Mouse (Mus musculus) liver, embryonic 14.5 days (tissue): ENCODE measurements around the gene Lrp5. TPM values are rescaled to one million over a fixed set of nuclear protein-coding genes. Genes with fewer than 3 reads are reported as not detected.
A peak's percentile ranks its signal among the peaks of the same experiment; 100 is the strongest.

ENCODE experiments used
- ATAC-seq: fragments of 200-750 bp; cut with Nextera tagmentation; 2 replicates; pipeline ENCODE4 v1.8.0; 2017; ENCODE audit warnings: moderate number of reproducible peaks, mild to moderate bottlenecking, moderate library complexity; ENCODE audit not compliant: insufficient read depth
- DNase-seq, 3 experiments: peaks; one replicate each; pipeline ENCODE4 v3.0.0-alpha.2; 2012 to 2013; ENCODE audit warnings: low read depth in 3 of 3, low spot score in 3 of 3
- H3K27ac ChIP-seq: fragments of 300-500 bp; sonication (generic); 2 replicates; pipeline ENCODE4 v1.5.1; 2014; ENCODE audit warnings: moderate library complexity, mild to moderate bottlenecking, control low read depth, inconsistent platforms
- H3K27me3 ChIP-seq: fragments of 300-500 bp; sonication (generic); 2 replicates; pipeline ENCODE4 v1.6.1; 2014; ENCODE audit warnings: mild to moderate bottlenecking, low read length, moderate library complexity; ENCODE audit not compliant: control insufficient read depth, insufficient read depth
- H3K36me3 ChIP-seq: fragments of 300-500 bp; sonication (generic); replicated peaks from 2 replicates; pipeline ENCODE4 v1.6.1; 2014; ENCODE audit warnings: low read depth; ENCODE audit not compliant: control insufficient read depth, insufficient read depth
- H3K4me1 ChIP-seq, 2 experiments: fragments of 200-500 bp in 1 of 2; fragments of 300-500 bp in 1 of 2; sonication (generic) in 1 of 2; replicated peaks; 2 replicates each; pipeline ENCODE4 v1.6.1; 2012 to 2014; ENCODE audit warnings: antibody characterized with exemption in 1 of 2, inconsistent platforms in 1 of 2, low read length in 1 of 2; ENCODE audit not compliant: control insufficient read depth in 2 of 2, insufficient read depth in 2 of 2
- H3K4me2 ChIP-seq: fragments of 300-500 bp; sonication (generic); 2 replicates; pipeline ENCODE4 v1.6.1; 2014; ENCODE audit warnings: low read depth, mild to moderate bottlenecking, control low read depth, moderate library complexity
- H3K4me3 ChIP-seq, 2 experiments: fragments of 200-500 bp in 1 of 2; fragments of 300-500 bp in 1 of 2; sonication (generic) in 1 of 2; 2 replicates each; pipeline ENCODE4 v1.5.1; 2012 to 2014; ENCODE audit warnings: low read depth in 2 of 2, low read length in 2 of 2, mild to moderate bottlenecking in 2 of 2, control low read depth in 1 of 2, inconsistent platforms in 1 of 2, moderate library complexity in 1 of 2; ENCODE audit not compliant: insufficient read depth in 1 of 2
- H3K9ac ChIP-seq: fragments of 300-500 bp; sonication (generic); replicated peaks from 2 replicates; pipeline ENCODE4 v1.6.1; 2014; ENCODE audit warnings: mild to moderate bottlenecking, control low read depth, moderate library complexity
- H3K9me3 ChIP-seq: fragments of 300-500 bp; sonication (generic); 2 replicates; pipeline ENCODE4 v1.6.1; 2016; ENCODE audit warnings: low read length, mixed read lengths; ENCODE audit not compliant: control insufficient read depth
- CTCF ChIP-seq: IDR thresholded peaks from 2 replicates; pipeline ENCODE4 v1.5.1; 2016; ENCODE audit warnings: antibody characterized with exemption, low read depth, control low read depth
- EP300 ChIP-seq: IDR thresholded peaks from 2 replicates; pipeline ENCODE4 v1.6.1; 2016; ENCODE audit warnings: antibody characterized with exemption, low read depth
- WGBS: fragments of 180-500 bp; shearing (Covaris S2); extraction: QIAGEN DNeasy Blood & Tissue Kit; methylation state at CpG from one replicate; pipeline ENCODE4 v1.1.7; 2014; ENCODE audit not compliant: insufficient replicate concordance; 5-methylcytosine and 5-hydroxymethylcytosine counted together
- polyA plus RNA-seq, 2 experiments: library from polyadenylated mRNA; depleted of rRNA in 1 of 2; stranded (reverse) in 1 of 2; unstranded in 1 of 2; fragments of >200 nt; fragmentation: Nextera tagmentation in 1 of 2; extraction: Ambion mirVana in 1 of 2; gene quantifications; 2 replicates each; pipeline versions ENCODE4 v1.2.1 to v1.2.3; 2012 to 2014

Lrp5 gene
- polyA plus RNA-seq, 2 experiments: 2.3 to 6.8 TPM

DNA sequence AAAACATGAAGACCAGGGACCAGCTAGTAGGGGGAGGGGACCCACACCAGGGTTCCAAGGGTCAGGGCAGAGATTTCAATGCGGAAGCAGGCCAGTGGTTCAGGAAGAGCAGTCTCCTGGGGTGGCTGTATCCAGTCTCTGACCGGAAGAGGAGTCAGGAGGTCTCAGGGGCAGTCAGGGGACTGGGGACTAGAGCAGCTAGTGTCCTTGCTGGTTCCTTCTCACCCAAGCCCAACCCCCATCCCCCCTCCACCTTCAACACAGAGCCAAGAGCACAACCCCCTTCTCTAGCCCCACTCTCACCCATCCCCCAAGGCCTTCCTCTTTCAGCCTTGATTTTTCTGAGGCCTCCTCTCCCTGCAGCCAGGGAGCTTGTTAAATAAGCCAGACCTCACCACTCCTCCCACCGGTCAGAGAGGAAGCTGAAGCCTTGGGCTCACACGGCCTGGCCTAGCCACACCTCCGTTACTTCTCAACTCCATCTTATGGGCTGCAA lies 1.4 kb upstream of the Lrp5 start:
- Histone ChIP-seq H3K4me1 (peaks cover 0 to 18% of the 10 kb centered on the region in 2 experiments; a peak in 2 of 4 replicates), H3K27me3 (peaks cover 10% of the 10 kb centered on the region), H3K27ac (no peak overlapping the region), H3K9ac (no peak overlapping the region), H3K4me2 (no peak overlapping the region), H3K9me3 (no peaks in the 10 kb centered on the region), H3K36me3 (no peaks in the 10 kb centered on the region), H3K4me3 (no peak overlapping the region)
- no peak for DNase-seq
- TF ChIP-seq EP300 (no peak), CTCF (peak; percentile 19; the same call in 1 of the 2 replicates)
- 20% methylated on average over 5 of the region's 5 CpGs for WGBS
- ATAC-seq: peak; percentile 66

DNA sequence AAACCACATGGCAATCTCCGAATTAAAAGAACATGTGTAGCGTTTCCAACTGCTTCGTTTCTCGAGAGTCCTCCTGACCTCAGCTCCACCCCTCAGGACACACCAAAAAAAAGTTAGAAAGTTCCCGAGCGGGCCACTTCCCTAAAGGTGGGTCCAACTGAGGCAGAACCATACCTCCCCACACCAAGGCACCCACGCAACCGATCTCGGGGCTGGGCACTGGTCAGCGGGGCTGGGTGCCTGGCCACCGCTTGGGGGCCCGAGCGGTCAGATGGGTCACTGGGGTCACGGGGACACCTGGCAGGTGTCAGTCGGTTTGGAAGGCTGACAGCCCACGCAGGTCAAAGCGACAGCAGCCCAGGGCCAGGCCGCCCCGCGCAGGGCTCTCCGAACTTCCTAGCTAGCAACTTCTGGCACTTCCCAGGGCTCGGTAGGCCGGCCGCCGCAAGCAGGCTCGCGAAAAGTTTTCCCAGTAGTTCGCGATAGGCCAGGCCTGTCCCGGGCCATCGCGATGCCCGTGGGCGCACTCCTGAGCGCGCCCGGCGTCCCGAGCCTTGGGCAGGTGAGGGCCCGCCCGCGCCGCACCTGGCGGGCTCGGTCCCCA lies 651 bp downstream of the Lrp5 start:
- TF ChIP-seq EP300 (no peak), CTCF (0 out of 2 replicates have a peak, but pooled peaks have one; percentile 2)
- Histone ChIP-seq H3K4me1 (peaks cover 0 to 20% of the 10 kb centered on the region in 2 experiments; a peak in 3 of 4 replicates), H3K36me3 (no peaks in the 10 kb centered on the region), H3K4me2 (peak overlapping the region; percentile 76), H3K9ac (peak overlapping the region; percentile 53), H3K27me3 (peaks cover 10% of the 10 kb centered on the region), H3K9me3 (no peaks in the 10 kb centered on the region), H3K4me3 (peak overlapping the region; percentile 27 to 66), H3K27ac (no peak overlapping the region)
- DNase-seq (no peak), ATAC-seq (no peak; the same call in 1 of the 2 replicates)
- under 1% methylated on average over 45 of the region's 45 CpGs for WGBS

DNA sequence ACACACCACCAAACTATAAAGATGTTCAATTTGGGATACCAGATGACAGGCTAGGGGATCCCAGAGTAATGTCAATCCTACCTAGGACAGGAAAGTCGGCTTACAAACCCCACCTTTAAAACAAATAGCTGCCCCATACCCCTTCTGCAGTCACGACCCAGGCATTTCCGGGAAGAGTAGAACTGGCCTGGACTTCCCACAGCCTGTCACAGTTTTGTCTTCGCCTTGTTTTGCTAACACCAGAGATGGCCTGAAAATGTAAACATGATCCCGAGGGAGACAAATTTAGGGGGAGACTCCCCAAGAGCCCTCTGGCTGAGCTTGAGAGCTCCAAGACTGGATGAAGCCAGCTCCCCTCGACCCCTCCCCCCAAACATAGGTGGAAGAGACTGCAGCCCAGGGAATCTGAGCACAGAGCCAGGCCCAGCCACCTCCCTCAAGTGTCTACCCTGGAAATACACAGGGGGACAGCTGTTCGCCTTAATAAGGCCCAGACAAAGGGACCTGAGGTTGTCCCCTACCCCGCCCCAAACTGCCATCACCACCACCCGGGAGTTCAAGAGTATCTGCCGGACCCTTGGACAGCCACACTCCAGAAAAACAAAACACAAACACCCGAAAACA lies 1.3 kb downstream of the Lrp5 start:
- no peak overlapping the region for H3K27ac ChIP-seq
- H3K4me1 ChIP-seq: peaks cover 0 to 20% of the 10 kb centered on the region in 2 experiments; a peak in 3 of 4 replicates
- H3K27me3 ChIP-seq: peaks cover 10% of the 10 kb centered on the region
- ATAC-seq (no peak), DNase-seq (no peak)
- peak overlapping the region; percentile 27 to 66 for H3K4me3 ChIP-seq
- peak overlapping the region; percentile 23; the same call in 1 of the 2 replicates for H3K9ac ChIP-seq
- peak overlapping the region; percentile 76 for H3K4me2 ChIP-seq
- no peaks in the 10 kb centered on the region for H3K9me3 ChIP-seq
- no peak for TF ChIP-seq CTCF
- TF ChIP-seq EP300: no peak
- H3K36me3 ChIP-seq: no peaks in the 10 kb centered on the region
- 14% methylated on average over 11 of the region's 11 CpGs for WGBS

DNA sequence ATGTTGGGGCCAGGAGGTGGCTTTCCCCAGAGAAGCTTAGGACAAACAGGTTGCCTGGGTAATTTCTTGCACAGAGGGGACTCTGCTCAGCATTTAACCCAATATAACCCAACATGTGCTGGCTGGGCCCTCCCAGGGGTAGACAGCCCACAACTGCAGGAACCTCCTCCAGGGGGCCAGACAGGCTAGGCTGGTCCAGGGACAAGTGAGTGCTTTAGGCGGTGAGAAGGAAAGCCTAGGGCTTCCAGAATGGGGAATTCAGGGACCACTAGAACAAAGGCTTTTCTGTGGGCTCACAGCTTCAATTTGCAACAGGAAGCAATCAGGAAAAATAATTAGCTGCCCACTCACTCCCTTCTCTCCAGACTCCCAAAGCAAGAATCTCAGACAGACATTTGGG lies 1.9 kb downstream of the Lrp5 start:
- Histone ChIP-seq H3K36me3 (no peaks in the 10 kb centered on the region), H3K9me3 (no peaks in the 10 kb centered on the region), H3K27ac (no peak overlapping the region), H3K4me2 (peak overlapping the region; percentile 76), H3K27me3 (peaks cover 10% of the 10 kb centered on the region), H3K4me1 (peaks cover 0 to 23% of the 10 kb centered on the region in 2 experiments; a peak in 3 of 4 replicates), H3K4me3 (no peak overlapping the region; a peak in 1 of 4 replicates), H3K9ac (no peak overlapping the region)
- DNase-seq (no peak), ATAC-seq (no peak)
- WGBS: 39% methylated on average over 1 of the region's 1 CpGs
- peak; percentile 13; the same call in 1 of the 2 replicates for TF ChIP-seq CTCF
- no peak for TF ChIP-seq EP300

DNA sequence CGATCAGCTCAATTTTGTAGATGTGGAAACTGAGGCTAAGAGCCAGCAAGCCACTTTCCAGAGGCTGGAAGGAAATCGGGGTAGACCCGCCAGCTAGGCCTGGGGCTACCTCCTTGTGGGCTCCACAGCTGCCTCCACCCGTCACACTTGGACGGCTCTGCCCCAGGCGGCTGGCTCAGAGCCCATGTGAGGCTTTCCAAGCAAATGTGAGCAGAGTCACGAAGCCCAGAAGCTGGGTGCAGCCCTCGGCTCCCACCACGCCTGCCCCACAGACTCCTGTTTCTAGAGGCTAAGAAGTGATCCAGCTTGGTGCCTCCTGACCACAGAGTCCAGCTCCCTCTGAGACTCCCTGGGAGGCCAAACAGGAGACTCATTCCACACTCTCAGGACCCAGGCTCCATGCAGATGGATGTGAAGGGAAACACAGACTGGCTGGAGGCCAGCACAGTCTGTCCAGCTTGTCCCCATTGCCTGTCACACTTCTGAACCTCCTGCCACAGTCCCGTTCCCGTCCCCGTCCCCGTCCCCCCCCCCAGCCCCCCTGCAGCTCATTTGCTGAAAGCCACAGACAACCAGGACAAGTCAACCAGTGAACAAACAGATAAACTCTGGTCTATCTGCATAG lies 4.9 kb downstream of the Lrp5 start:
- no peak for ATAC-seq
- Histone ChIP-seq H3K9me3 (no peaks in the 10 kb centered on the region), H3K4me2 (no peak overlapping the region), H3K27me3 (peaks cover 6% of the 10 kb centered on the region; the same call in 1 of the 2 replicates), H3K27ac (no peak overlapping the region), H3K9ac (no peak overlapping the region), H3K36me3 (no peaks in the 10 kb centered on the region), H3K4me1 (peaks cover 0 to 9% of the 10 kb centered on the region in 2 experiments; a peak in 2 of 4 replicates), H3K4me3 (no peak overlapping the region)
- WGBS: 36% methylated on average over 13 of the region's 13 CpGs
- DNase-seq: no peak
- no peak for TF ChIP-seq EP300
- no peak for TF ChIP-seq CTCF
